Mouse (Mus musculus): ENCODE results near the gene Trappc1. TPM values are rescaled to one million over a fixed set of nuclear protein-coding genes. Genes with fewer than 3 reads are reported as not detected.

Gene Trappc1
- polyA plus RNA-seq, 1 experiment = 109 TPM

GRCm38 (mm10) chr11:69327648-69328047, 3.9 kb downstream of the Trappc1 start:
- Histone ChIP-seq H3K4me1 (ENCODE audit: control insufficient read depth, insufficient read depth, low read length) (peaks cover 19% of the 10 kb centered on the region), H3K27ac (ENCODE audit: insufficient read depth, low read depth, low read length) (no peak overlapping the region), H3K4me3 (ENCODE audit: insufficient read depth, low read length) (no peak overlapping the region)
- no peak for TF ChIP-seq POLR2A (IDR thresholded peaks at IDR 0.05; ENCODE audit: borderline replicate concordance, low read depth, low read length)
- TF ChIP-seq CTCF (IDR thresholded peaks at IDR 0.05; ENCODE audit: low read depth, low read length) = no peak

- TF ChIP-seq POLR2A (IDR thresholded peaks at IDR 0.05; ENCODE audit: borderline replicate concordance, low read depth, low read length) (no peak), CTCF (IDR thresholded peaks at IDR 0.05; ENCODE audit: low read depth, low read length) (no peak)
- Histone ChIP-seq H3K27ac (ENCODE audit: insufficient read depth, low read depth, low read length) (no peak overlapping the region), H3K4me3 (ENCODE audit: insufficient read depth, low read length) (no peak overlapping the region), H3K4me1 (ENCODE audit: control insufficient read depth, insufficient read depth, low read length) (peaks cover 21% of the 10 kb centered on the region)
Measured at GRCm38 (mm10) chr11:69328517-69328916, 4.7 kb downstream of the Trappc1 start.

- Histone ChIP-seq H3K4me1 (ENCODE audit: control insufficient read depth, insufficient read depth, low read length) (peaks cover 10% of the 10 kb centered on the region; the same call in 1 of the 2 replicates), H3K4me3 (ENCODE audit: insufficient read depth, low read length) (no peak overlapping the region), H3K27ac (ENCODE audit: insufficient read depth, low read depth, low read length) (no peak overlapping the region)
- TF ChIP-seq POLR2A (IDR thresholded peaks at IDR 0.05; ENCODE audit: borderline replicate concordance, low read depth, low read length) (no peak), CTCF (IDR thresholded peaks at IDR 0.05; ENCODE audit: low read depth, low read length) (no peak)
Measured at GRCm38 (mm10) chr11:69331152-69331551, 7.4 kb downstream of the Trappc1 start.

- Histone ChIP-seq H3K4me1 (ENCODE audit: control insufficient read depth, insufficient read depth, low read length) (peaks cover 10% of the 10 kb centered on the region; the same call in 1 of the 2 replicates), H3K27ac (ENCODE audit: insufficient read depth, low read depth, low read length) (no peak overlapping the region), H3K4me3 (ENCODE audit: insufficient read depth, low read length) (peak overlapping the region; percentile 64)
- no peak for TF ChIP-seq CTCF (IDR thresholded peaks at IDR 0.05; ENCODE audit: low read depth, low read length)
- no peak for TF ChIP-seq POLR2A (IDR thresholded peaks at IDR 0.05; ENCODE audit: borderline replicate concordance, low read depth, low read length)
Measured at GRCm38 (mm10) chr11:69331929-69332405, 8.2 kb downstream of the Trappc1 start.

- TF ChIP-seq POLR2A (IDR thresholded peaks at IDR 0.05; ENCODE audit: borderline replicate concordance, low read depth, low read length) (no peak), CTCF (IDR thresholded peaks at IDR 0.05; ENCODE audit: low read depth, low read length) (no peak)
- H3K4me1 ChIP-seq (ENCODE audit: control insufficient read depth, insufficient read depth, low read length) = peaks cover 10% of the 10 kb centered on the region; the same call in 1 of the 2 replicates
- H3K27ac ChIP-seq (ENCODE audit: insufficient read depth, low read depth, low read length) = no peak overlapping the region
- H3K4me3 ChIP-seq (ENCODE audit: insufficient read depth, low read length) = no peak overlapping the region
Measured at GRCm38 (mm10) chr11:69332713-69333253, 9.0 kb downstream of the Trappc1 start.

GRCm38 (mm10) chr11:69333922-69334321, 10.1 kb downstream of the Trappc1 start:
- Histone ChIP-seq H3K4me3 (ENCODE audit: insufficient read depth, low read length) (no peak overlapping the region), H3K27ac (ENCODE audit: insufficient read depth, low read depth, low read length) (no peak overlapping the region), H3K4me1 (ENCODE audit: control insufficient read depth, insufficient read depth, low read length) (peaks cover 10% of the 10 kb centered on the region; the same call in 1 of the 2 replicates)
- TF ChIP-seq POLR2A (IDR thresholded peaks at IDR 0.05; ENCODE audit: borderline replicate concordance, low read depth, low read length) (no peak), CTCF (IDR thresholded peaks at IDR 0.05; ENCODE audit: low read depth, low read length) (no peak)

- H3K4me3 ChIP-seq (ENCODE audit: insufficient read depth, low read length) = no peak overlapping the region
- TF ChIP-seq POLR2A (IDR thresholded peaks at IDR 0.05; ENCODE audit: borderline replicate concordance, low read depth, low read length) = no peak
- no peak for TF ChIP-seq CTCF (IDR thresholded peaks at IDR 0.05; ENCODE audit: low read depth, low read length)
- H3K27ac ChIP-seq (ENCODE audit: insufficient read depth, low read depth, low read length) = no peak overlapping the region
- peaks cover 10% of the 10 kb centered on the region; the same call in 1 of the 2 replicates for H3K4me1 ChIP-seq (ENCODE audit: control insufficient read depth, insufficient read depth, low read length)
Measured at GRCm38 (mm10) chr11:69334796-69335195, 11.0 kb downstream of the Trappc1 start.

- no peak within 1 kb of the TSS for H3K27ac ChIP-seq (ENCODE audit: insufficient read depth, low read depth, low read length)
- TF ChIP-seq CTCF (IDR thresholded peaks at IDR 0.05; ENCODE audit: low read depth, low read length) = no peak
- TF ChIP-seq POLR2A (IDR thresholded peaks at IDR 0.05; ENCODE audit: borderline replicate concordance, low read depth, low read length) = no peak
- peak within 1 kb of the TSS; percentile 75 for H3K4me3 ChIP-seq (ENCODE audit: insufficient read depth, low read length)
- peaks cover 7% of the 10 kb centered on the region for H3K4me1 ChIP-seq (ENCODE audit: control insufficient read depth, insufficient read depth, low read length)
Measured at GRCm38 (mm10) chr11:69340161-69341131, 16.7 kb downstream of the Trappc1 start, which contains the start of gene Rnf227. Gene Rnf227, plus strand, starts transcription at chr11:69340461.

GRCm38 (mm10) chr11:69346441-69346840, 22.7 kb downstream of the Trappc1 start:
- no peak for TF ChIP-seq CTCF (IDR thresholded peaks at IDR 0.05; ENCODE audit: low read depth, low read length)
- no peak for TF ChIP-seq POLR2A (IDR thresholded peaks at IDR 0.05; ENCODE audit: borderline replicate concordance, low read depth, low read length)
- H3K4me3 ChIP-seq (ENCODE audit: insufficient read depth, low read length) = no peak overlapping the region
- H3K4me1 ChIP-seq (ENCODE audit: control insufficient read depth, insufficient read depth, low read length) = no peaks in the 10 kb centered on the region
- no peak overlapping the region for H3K27ac ChIP-seq (ENCODE audit: insufficient read depth, low read depth, low read length)

Measured in bone marrow macrophage, adult 2 months (primary cell).